Mouse (Mus musculus) urinary bladder, postnatal 14 days (tissue): Measurements from ENCODE around the gene Fam160b1.

ENCODE experiments used
- DNase-seq: peaks from one replicate; pipeline ENCODE4 v3.0.0; 2021; ENCODE audit warnings: low spot score

The Fam160b1 gene

DNA sequence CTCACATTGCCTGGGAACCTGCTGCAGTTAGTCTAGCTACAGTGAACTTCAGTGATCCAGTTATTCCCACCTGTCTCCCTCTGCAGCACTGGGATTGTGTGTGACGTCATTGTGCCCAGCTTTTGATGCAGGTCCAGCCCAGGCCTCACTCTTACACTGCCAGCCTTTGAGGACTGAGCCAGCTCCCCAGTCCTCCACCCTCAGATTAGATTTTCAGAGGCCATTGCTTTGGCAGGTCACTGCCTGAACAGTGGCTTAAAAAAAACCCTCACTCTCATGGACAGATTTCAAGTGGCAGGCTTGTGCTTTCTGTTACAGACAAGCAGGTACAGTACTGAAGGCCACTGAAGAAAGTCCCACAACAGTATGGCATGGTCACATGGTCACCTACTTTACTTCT, 15.8 kb upstream of the Fam160b1 start:
- no peak for DNase-seq

DNA sequence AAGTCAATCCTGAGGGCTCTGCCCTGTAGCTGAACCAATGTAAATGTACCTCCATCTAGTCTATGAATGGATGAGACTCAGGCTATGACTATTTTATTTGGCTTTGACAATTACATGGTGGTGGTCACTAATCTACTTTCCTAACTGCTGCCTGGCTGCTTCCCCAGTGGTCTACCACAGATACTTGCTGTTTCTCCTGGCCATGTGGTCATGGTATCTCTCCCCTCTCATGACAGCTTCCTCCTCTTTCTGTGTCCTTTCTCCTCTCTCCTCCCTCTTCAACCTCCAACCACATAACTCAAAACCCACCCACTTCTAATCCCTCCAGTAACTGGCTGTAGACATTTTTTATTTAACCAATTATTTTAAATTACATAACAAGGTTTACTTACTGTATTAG, 11.4 kb upstream of the Fam160b1 start:
- no peak for DNase-seq

DNA sequence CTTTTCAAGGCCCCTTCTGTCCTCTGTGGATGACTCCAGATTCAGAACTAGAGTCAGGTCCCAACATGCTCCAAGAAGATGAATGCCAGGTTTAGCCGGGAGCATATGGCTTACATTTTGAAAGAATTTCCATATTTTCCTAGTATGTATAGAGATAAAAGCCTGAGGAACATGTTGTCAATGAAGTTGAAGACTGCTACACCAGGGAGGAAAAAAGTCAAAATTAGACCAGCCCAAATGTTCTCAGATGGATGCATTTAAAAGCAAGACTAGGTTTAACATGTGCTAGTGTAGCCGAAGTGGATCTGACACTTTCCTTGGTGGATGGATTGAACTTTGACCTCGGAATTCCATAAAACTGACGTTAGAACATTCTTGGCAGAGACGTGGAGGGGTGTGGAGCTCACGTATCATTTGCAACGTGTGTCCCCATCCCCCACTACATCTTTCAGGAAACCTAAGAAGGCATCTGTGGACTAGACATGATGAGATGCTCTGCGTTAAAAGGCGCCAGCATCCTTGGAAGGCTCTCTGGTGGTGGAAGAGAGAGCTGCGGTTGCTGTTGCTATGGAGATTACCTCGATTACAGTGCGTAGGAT, 8.0 kb upstream of the Fam160b1 start:
- no peak for DNase-seq

DNA sequence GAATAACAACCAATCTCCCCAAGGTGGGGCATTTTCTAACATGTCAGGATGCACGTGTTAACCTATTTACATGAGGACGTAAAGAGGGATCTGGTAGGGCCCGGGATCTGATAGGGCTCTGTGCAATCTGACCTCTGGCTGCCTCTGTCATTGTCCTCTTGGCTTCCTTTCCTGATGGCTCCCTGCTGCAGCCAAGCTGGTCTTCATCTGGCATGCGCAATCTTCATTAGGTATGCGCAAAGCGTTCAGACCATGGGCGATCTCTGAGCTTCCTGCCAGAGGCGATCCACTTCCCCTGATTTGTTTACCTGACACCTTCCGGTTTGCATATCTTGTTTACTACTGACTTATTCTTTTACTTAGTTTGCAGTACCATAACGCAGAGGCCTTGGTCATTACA, 7.3 kb upstream of the Fam160b1 start:
- no peak for DNase-seq

DNA sequence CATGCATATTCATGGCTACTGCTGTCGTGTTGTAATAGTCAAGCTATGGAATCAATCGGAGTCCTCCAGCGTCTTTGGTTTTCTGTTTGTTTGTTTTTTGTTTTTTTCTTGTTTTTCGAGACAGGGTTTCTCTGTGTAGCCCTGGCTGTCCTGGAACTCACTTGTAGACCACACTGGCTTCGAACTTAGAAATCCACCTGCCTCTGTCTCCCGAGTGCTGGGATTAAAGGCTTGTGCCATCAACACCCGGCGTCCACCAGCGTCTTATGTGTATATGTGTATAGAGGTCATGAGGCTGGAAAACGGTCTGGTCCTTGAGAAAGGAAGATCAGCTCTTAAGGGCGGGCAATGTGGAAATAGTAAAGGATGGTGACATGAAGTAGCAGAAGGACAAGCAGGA, 6.4 kb upstream of the Fam160b1 start:
- DNase-seq = no peak

DNA sequence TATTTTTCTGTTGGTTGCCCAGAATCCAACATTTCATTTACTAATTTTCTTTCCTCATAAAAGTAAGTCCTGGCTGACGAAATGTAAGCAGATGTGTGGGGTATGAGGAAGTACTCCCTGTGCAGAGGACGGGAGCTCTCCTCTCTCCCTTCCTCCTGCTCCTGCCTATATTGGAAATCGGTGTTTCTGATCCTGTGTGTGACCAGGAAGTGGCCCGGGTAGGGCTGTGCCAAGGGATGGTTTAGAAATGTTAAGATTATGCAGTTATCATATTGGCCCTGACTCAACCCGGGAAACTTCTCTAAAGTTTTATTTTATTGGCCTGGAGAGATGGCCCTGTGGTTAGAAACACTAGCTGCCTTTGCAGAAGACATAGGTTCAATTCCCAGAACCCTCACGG, 5.8 kb upstream of the Fam160b1 start:
- no peak for DNase-seq

DNA sequence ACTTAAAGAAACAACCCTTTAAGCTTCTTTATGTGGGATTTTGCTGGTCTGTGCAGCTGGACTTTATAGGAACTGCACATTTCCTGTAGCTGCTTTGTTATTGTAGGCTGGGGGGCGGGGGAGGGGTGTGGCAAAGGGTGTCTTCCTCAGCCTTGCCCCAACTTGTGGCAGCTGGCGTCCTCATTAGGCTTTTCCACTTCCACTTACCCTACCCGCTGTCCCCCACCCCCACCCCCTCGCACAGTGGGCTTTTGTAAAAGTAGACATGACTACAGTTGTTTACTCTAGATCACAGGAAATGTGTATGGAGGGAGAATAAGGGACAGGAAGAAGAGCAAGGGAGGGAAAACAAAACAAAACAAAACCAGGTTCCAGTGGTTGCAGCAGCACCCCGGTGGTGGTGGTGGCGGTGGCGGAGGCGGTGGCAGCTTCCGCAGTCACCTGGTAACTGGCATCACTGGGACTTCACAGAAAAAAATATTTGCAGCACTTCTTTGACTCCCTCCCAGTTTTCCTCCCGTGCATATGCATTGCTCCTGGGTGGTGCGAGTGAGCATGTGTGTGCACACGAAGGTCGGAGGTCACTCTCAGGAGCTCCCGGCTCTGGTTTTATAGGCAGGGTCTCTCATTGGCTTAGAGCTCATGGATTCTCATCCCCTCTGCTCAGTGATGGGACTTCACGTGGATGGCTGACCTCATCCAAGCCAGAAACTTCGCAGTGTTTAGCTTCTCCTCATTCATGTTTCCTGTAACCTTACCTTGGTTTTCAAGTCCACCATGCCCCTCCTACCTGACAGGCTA, 4.8 kb upstream of the Fam160b1 start:
- DNase-seq = no peak

DNA sequence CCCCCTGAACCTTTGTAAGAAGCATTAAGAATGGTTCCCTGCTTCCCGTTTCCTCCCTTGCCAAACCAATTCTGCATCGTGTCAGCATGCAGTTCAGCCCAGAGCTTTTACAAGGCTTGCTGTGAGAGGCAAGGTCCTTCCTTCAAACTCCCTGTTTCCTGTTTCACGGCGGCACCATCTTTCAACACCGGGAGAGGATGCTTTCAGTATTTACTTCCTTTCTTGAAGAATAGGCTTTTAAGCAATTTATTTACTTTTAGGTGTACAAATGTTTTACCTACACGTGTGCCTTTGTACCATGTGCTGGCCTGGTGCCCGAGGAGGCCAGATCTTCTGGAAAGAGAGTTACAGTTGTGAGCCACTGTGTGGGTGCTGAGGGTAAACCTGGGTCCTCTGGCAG, 4.2 kb upstream of the Fam160b1 start:
- DNase-seq = no peak

DNA sequence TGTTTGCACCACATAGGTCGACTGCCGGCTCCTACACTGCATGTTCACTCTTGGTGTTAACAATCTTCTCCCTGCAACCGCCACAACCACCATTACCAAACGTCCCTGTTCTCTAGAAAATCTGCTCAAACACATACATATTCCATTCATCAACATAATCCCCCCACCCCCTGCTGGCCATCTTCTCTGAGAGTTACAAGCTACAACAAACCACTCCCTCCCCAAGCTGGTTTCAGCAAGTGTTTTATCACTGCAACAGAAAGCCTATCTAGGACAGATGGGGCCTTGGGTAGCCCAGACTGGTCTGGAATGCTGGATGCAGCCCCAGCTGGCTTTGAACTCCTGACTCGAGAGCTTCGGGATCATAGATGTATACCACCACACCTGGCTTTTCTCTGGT, 3.2 kb upstream of the Fam160b1 start:
- no peak for DNase-seq

DNA sequence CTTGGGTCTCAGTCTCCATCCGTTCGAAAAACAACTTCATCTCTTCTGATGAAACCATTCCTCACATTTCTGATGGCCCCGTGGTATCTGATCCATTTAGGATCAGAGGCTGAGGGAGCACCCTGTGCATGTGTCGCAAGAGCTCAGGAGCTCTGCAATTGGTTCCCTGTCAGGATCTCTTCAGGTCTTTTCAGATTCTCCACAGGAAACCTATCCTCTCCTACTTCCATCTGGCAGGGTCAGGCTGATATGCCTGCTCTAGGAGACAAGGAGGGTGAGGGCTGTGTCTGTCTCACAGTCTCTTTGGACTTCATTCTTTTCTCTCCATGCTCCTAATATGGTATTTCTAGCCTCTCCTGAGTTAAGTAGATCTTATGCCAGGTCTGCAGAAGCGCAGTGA, 2.7 kb upstream of the Fam160b1 start:
- DNase-seq = no peak

DNA sequence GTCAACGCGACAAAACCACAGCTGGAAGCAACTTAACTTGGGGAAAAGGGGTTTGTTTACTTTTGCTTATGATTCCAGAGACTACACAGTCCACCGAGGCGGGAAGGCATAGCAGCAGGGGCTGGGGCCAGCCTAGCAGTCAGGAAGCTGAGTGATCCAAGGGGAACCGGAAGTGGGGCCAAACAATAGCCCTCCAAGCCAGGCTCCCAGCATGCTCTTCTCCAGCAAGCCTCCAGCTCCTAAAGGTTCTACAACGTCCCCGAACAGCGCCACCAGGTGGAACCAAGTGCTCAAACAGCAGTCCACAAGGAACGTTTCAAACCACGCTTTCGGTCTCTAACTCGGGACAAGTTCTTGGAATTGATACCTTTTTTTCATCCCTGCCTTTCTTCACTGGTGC, 2.2 kb upstream of the Fam160b1 start:
- peak; percentile 69 for DNase-seq

DNA sequence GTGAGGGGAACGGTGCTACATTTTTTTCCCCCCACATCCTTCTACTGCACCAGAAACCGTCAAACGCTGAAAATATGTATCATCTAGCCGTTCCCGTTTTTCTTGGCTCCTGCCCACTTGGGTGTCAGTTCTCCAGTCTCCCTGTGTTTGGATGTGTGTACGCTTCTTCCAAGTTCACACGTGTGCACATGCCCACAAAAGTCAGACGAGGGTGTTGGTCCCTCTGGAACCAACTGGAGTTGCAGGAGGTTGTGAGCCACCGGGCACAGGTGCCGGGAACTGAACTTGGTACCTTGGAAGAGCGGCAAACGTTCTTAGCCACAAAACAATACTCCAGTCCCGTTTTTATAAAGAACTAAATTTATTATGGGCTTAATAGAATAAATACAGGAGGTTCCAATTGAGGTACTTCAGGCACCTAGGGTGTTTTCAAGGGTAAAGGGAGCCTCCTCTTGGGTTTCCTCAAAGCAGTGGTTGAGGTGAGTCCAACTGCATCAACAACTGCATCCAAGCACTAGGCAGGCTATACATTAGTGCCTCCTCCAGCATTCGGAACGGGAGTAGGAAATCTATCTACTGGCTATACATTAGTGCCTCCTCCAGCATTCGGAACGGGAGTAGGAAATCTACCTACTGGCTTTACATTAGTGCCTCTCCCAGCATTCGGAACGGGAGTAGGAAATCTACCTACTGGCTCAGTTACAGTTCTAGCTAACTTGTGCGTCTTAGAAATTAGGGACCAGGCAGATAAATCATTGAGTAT, 1.5 kb upstream of the Fam160b1 start:
- no peak for DNase-seq

DNA sequence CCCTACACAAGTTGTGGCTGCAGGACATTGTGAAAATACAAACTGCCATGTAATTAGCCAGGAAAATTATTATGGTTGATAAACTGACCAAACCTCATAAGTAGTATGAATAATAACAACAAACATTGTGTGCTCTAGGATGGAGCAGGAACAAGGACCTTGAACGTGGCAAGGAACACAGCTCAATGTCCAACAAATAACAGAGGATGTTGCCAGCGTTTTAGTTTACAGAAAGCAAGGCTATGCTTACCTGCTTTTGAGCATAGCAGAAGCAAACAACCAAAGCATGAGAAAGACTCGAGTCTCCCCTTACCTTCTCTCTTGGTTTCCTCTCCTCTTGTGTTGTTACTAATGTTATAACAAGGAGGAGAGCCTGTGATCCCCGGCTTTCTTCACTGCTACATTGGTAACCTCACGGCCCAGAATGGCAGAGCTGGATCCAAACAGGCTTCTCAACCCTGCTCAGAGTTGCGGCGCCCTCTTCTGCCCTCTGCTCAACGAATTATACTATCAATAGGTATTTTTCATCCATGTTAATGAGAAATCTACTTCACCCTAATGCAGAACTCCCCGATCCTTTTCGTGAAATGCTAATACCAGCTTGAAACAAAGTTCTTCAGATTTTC, 666 bp upstream of the Fam160b1 start:
- DNase-seq = no peak

DNA sequence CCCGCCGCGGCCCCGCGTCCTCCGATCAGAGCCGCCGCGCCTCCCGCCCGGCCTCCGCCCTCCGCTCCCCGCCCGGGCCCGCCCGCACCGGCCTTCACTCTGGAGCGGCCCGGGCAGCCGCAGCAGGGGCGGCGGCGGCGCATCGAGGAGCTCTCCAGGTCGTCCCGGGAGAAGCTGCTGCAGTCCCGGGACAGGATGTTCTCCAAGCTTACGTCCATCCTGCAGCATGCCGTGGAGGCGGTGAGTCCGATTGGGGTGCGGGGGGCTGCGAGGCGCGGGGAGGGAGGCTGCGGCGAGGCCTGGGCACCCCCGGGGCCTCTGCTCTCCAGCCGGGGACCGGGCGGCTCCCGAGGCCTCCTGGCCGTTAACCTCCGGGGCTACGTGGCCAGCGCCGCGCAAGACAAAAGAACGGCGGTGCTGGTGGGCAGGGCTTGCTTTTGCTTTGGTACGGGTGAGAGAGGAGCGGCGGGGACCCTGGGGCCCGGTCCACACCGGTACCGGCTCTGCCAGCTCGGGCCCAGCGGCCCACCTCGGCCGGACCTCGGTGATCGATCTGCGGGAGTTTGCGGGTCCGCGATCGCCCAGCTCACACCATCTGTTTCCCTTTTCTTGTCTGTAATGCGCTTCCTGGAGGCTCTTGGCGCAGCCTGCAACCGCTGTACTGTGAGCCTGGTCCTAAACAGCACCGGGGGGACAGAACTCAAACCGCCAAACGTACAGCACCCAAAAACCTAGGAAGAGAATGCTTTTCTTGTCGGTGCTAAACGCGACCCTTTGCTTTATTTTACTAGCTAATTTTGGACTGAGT, 855 bp downstream of the Fam160b1 start:
- DNase-seq = peak; percentile 62

DNA sequence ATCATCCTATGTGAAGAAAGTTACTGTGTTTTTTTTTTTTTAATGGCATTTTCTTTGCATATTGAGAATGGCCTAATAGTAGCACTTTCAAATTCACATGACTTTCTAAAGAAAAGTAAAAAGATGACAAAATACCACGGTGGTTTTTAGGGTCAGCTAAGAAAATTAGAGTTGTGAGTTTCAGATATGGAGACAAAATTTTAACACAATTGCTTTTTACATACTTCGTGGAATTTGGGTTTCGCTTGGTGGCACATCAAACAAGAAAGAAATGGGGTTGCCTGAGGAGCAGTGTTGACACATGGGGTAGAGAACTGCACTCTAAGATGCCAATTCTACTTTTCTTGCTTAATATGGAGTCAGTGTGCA, 1.4 kb downstream of the Fam160b1 start:
- DNase-seq = no peak

DNA sequence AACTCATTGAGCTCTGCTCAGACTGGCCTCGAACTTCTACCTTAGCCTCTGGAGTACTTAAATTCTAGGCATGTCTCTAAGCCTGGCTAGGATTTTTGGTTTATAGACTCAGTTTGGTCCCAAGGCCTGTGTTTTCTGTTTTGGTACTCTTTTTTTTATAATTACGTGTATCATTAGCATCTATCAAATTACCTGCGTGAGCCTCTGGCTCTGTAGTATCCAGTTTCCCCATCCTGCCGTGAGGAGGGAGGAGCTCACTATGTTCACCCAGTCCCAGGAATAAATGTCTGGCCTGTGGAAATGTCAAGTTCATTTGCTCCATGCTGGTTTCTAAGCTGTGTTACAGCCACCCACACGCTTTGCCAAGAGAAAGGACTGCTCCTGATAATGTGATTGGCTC, 2.1 kb downstream of the Fam160b1 start:
- DNase-seq = no peak

DNA sequence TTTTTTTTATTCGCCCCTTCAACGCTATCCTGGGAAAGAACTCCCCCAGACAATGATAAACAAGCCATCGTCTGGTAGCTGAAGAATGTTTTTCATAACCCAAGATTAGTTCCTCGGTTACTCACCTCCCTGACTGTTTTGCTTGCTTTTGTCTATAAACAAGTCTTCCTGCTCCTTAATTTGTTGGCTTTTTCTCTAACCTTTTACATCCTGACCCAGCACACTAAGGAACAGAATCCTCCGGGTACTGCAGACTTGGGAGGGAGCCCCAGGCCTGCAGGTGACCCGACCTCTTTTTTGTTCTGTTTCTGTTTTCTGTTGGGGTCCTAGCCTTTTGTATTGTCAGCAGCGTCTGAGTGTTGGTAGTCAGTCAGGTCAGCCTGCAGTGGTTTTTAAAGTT, 2.6 kb downstream of the Fam160b1 start:
- DNase-seq = no peak

DNA sequence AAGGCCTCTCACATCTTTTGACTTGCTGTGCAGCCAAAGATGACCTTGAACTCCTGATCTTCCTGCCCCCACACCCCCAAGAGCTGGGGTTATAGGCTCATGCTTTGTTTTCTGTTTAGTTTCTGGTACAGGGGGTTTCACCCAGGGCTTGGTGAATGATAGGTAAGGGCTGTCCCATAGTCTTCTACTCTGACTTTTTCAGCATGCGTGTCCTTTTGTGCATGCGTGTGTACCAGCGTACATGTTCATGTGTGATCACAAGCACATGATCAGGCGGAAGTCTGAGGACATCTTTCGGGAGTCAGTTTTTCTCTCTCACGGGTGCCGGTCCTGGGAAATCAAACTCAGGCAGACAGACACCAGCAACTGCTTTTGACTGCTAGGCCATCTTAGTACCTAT, 3.1 kb downstream of the Fam160b1 start:
- DNase-seq = no peak

DNA sequence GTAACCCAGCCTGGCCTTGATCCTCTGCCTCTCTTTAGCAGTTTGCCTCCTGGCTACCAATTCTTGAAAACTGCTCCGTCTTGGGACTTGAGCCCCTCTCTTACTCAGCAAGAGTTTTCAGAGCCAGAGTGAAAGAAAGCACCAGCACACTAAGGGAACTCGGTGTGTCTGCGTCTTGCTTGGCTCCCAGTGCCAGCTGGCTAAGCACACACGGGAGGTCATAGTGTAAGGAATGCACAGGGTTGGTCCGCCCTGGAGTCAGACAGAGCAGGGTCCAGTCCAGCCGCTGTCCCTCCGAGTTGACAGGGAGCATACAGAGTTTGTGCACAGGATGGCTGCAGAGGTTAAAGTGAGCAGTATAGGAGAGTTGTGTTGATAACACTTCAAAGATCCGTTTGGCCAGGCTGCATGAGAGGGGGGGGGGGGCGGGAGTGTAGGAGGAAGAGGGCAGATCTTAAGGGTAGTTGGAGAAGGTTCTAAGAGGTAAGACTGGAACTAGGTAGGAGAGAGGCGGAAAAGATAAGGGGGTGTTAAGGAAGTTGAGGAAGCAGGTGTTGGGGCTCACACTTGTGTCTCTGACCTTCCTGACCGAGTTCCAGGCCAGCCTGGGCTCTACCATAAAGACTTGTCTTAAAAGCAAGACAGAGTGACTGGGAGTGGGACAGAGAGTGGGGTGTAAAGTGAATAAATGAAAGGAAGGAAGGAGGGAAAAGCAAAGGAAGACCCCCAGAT, 4.6 kb downstream of the Fam160b1 start:
- peak; percentile 56 for DNase-seq

DNA sequence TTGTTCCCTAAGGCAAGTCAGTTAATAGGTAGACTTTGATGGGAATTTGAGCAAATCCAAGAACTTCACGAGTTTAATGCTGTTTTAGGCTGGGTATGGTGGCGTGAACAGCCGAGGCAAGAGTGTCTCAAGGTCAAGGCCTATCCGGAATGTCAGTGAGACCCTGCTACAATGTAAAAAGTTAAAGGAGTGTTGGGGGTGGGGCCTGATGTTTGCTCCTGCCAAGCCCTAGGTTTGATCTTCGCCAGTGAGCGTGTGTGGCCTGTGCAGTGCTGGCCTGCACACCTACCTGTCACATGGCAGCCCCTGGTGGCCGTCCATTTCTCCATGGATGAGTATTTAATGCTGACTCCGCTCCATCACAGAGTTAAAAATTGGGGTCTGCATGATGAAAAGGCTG, 5.5 kb downstream of the Fam160b1 start:
- no peak for DNase-seq

DNA sequence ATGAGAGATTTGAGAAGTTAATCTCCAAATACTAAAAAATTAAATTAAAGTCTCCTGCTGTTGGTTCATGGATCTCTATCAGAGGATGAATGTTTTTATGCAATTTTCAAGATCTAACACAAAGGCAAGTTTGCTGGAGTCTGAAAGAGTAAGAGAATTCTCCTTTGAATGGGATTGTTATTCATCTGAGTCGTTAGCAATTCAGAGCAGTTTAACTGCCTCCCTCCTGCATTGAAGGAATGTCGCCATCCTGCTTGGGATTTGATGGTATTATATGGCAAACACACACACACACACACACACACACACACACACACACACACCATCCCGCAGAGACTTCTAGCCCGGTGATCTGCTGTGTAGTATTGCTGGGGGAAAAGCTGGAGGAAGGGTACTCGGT, 6.1 kb downstream of the Fam160b1 start:
- DNase-seq = no peak
